Mouse (Mus musculus): Measurements from ENCODE around the gene Fscn2. TPM values are rescaled to one million over a fixed set of nuclear protein-coding genes. Genes with fewer than 3 reads are reported as not detected.
A peak's percentile ranks its signal among the peaks of the same experiment; 100 is the strongest.

Fscn2 gene
- polyA plus RNA-seq, 1 experiment from 2014 or later = 1.1 TPM

DNA sequence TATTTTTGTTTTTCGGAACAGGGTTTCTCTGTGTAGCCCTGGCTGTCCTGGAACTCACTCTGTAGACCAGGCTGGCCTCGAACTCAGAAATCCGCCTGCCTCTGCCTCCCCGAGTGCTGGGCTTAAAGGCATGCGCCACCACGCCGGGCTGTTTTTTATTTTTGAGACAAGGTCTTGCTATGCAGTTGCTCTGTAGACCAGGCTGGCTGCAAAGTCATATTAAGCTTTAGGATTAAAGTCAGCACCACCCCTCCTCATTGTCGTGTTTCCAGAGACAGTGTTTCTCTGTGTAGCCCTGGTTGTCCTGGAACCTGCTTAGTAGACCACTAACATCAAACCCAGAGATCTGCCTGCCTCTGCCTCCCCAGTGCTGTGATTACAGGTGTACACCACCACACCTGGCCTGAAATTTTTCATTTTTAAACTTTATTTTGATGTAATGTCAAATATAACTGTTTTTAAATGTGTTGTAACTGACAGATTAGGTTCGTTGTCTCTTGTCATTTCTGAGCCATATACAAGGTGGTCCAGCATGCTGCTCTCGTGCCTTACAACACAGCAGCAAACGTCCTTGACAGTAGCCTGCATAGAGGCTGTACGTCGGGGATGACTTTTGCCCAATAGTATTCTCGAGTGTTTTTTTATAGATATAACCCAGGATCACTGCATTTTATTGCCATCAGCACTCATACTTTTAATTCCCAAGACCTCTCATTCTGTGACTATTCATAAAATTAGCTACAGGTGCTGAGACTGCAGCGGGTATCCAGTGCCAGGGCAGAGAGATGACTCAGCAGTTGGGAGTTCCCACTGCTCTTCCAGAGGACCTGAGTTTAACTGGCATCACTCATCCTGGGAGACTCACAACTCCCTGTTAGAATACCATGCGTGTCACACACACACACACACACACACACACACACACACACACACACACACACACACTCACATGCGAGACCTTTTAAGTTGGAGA, 6.7 kb upstream of the Fscn2 start:
- no peak overlapping the region for H3K4me3 ChIP-seq (ENCODE audit: low read depth, low read length)
- H3K4me1 ChIP-seq (ENCODE audit: control insufficient read depth, insufficient read depth, low read length) = peaks cover 27% of the 10 kb centered on the region
- no peaks in the 10 kb centered on the region for H3K9me3 ChIP-seq (ENCODE audit: control insufficient read depth, low read length)
- WGBS = 86% methylated on average over 17 of the region's 17 CpGs
- ATAC-seq (ENCODE audit: low read depth) (no peak), DNase-seq (ENCODE audit: low spot score) (no peak)
- no peak overlapping the region for H3K9ac ChIP-seq (ENCODE audit: low read depth, low read length)
- H3K27ac ChIP-seq (replicated peaks; ENCODE audit: low read depth, low read length) = no peak overlapping the region
- no peaks in the 10 kb centered on the region for H3K27me3 ChIP-seq (replicated peaks; ENCODE audit: control insufficient read depth, insufficient read depth, low read length)
- no peak overlapping the region for H3K4me2 ChIP-seq (ENCODE audit: low read depth, low read length)
- no peaks in the 10 kb centered on the region for H3K36me3 ChIP-seq (ENCODE audit: control insufficient read depth, insufficient read depth, low read length)

GRCm38 (mm10) chr11:120355277-120356039, 5.9 kb upstream of the Fscn2 start:
- no peak for DNase-seq (ENCODE audit: low spot score)
- Histone ChIP-seq H3K4me2 (ENCODE audit: low read depth, low read length) (no peak overlapping the region), H3K9me3 (ENCODE audit: control insufficient read depth, low read length) (no peaks in the 10 kb centered on the region), H3K4me1 (ENCODE audit: control insufficient read depth, insufficient read depth, low read length) (peaks cover 27% of the 10 kb centered on the region), H3K36me3 (ENCODE audit: control insufficient read depth, insufficient read depth, low read length) (no peaks in the 10 kb centered on the region), H3K27ac (replicated peaks; ENCODE audit: low read depth, low read length) (no peak overlapping the region), H3K27me3 (replicated peaks; ENCODE audit: control insufficient read depth, insufficient read depth, low read length) (no peaks in the 10 kb centered on the region), H3K4me3 (ENCODE audit: low read depth, low read length) (no peak overlapping the region), H3K9ac (ENCODE audit: low read depth, low read length) (no peak overlapping the region)
- WGBS = 62% methylated on average over 5 of the region's 5 CpGs
- ATAC-seq (ENCODE audit: low read depth) = no peak

GRCm38 (mm10) chr11:120356319-120356840, 5.0 kb upstream of the Fscn2 start:
- ATAC-seq (ENCODE audit: low read depth) = no peak
- Histone ChIP-seq H3K4me1 (ENCODE audit: control insufficient read depth, insufficient read depth, low read length) (peaks cover 24% of the 10 kb centered on the region), H3K4me3 (ENCODE audit: low read depth, low read length) (no peak overlapping the region), H3K9me3 (ENCODE audit: control insufficient read depth, low read length) (no peaks in the 10 kb centered on the region), H3K27ac (replicated peaks; ENCODE audit: low read depth, low read length) (no peak overlapping the region), H3K9ac (ENCODE audit: low read depth, low read length) (no peak overlapping the region), H3K27me3 (replicated peaks; ENCODE audit: control insufficient read depth, insufficient read depth, low read length) (no peaks in the 10 kb centered on the region), H3K4me2 (ENCODE audit: low read depth, low read length) (no peak overlapping the region), H3K36me3 (ENCODE audit: control insufficient read depth, insufficient read depth, low read length) (no peaks in the 10 kb centered on the region)
- WGBS = 86% methylated on average over 15 of the region's 15 CpGs
- no peak for DNase-seq (ENCODE audit: low spot score)

- DNase-seq (ENCODE audit: low spot score) (no peak), ATAC-seq (ENCODE audit: low read depth) (no peak)
- WGBS = 88% methylated on average over 4 of the region's 4 CpGs
- Histone ChIP-seq H3K27ac (replicated peaks; ENCODE audit: low read depth, low read length) (peak overlapping the region; percentile 84; the same call in 1 of the 2 replicates), H3K27me3 (replicated peaks; ENCODE audit: control insufficient read depth, insufficient read depth, low read length) (no peaks in the 10 kb centered on the region), H3K4me3 (ENCODE audit: low read depth, low read length) (no peak overlapping the region), H3K36me3 (ENCODE audit: control insufficient read depth, insufficient read depth, low read length) (no peaks in the 10 kb centered on the region), H3K4me1 (ENCODE audit: control insufficient read depth, insufficient read depth, low read length) (peaks cover 24% of the 10 kb centered on the region), H3K9ac (ENCODE audit: low read depth, low read length) (no peak overlapping the region), H3K4me2 (ENCODE audit: low read depth, low read length) (no peak overlapping the region), H3K9me3 (ENCODE audit: control insufficient read depth, low read length) (no peaks in the 10 kb centered on the region)
These were observed 4.4 kb upstream of the Fscn2 start for GRCm38 (mm10) chr11:120356900-120357299.

DNA sequence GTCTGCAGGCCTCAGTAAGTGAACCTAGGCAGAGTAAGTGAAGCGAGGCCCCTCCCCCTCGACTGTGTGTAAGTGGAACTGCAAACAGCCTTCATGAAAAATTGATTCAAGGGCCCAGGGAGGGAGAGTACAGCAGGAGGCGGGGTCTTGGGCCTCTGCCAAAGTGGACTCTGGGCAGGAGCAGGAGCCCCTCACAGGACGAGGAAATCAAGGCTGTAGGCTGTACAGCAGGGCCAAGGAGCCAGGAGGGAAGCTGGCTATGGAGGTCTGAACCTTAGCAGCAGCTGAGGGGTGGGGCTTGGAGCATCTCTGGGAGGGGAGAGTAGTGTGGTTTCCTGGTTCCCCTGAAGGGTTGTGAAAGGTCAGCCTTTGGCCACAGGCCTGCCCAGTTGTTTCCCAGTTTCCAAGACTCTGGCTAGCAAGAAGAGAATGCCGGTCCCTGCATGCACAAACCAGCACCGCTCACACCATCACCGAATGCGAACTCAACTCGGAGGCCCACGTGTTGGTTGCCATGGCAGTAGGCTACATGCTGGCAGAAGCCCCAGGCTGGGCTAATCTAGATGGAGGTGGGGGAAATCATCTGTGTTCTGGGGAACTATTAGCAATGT, 3.4 kb upstream of the Fscn2 start:
- H3K27me3 ChIP-seq (replicated peaks; ENCODE audit: control insufficient read depth, insufficient read depth, low read length) = no peaks in the 10 kb centered on the region
- no peaks in the 10 kb centered on the region for H3K9me3 ChIP-seq (ENCODE audit: control insufficient read depth, low read length)
- H3K36me3 ChIP-seq (ENCODE audit: control insufficient read depth, insufficient read depth, low read length) = no peaks in the 10 kb centered on the region
- ATAC-seq (ENCODE audit: low read depth) = peak; percentile 83
- peak overlapping the region; percentile 0; the same call in 1 of the 2 replicates for H3K9ac ChIP-seq (ENCODE audit: low read depth, low read length)
- peak overlapping the region; percentile 84 for H3K27ac ChIP-seq (replicated peaks; ENCODE audit: low read depth, low read length)
- H3K4me1 ChIP-seq (ENCODE audit: control insufficient read depth, insufficient read depth, low read length) = peaks cover 20% of the 10 kb centered on the region
- DNase-seq (ENCODE audit: low spot score) = peak; percentile 93
- 6% methylated on average over 10 of the region's 10 CpGs for WGBS
- H3K4me2 ChIP-seq (ENCODE audit: low read depth, low read length) = 0 out of 2 replicates have a peak overlapping the region, but pooled peaks have one; percentile 15
- no peak overlapping the region for H3K4me3 ChIP-seq (ENCODE audit: low read depth, low read length)

GRCm38 (mm10) chr11:120359391-120359790, 1.9 kb upstream of the Fscn2 start:
- Histone ChIP-seq H3K4me3 (ENCODE audit: low read depth, low read length) (no peak overlapping the region), H3K4me1 (ENCODE audit: control insufficient read depth, insufficient read depth, low read length) (peaks cover 14% of the 10 kb centered on the region), H3K27me3 (replicated peaks; ENCODE audit: control insufficient read depth, insufficient read depth, low read length) (no peaks in the 10 kb centered on the region), H3K36me3 (ENCODE audit: control insufficient read depth, insufficient read depth, low read length) (no peaks in the 10 kb centered on the region), H3K9me3 (ENCODE audit: control insufficient read depth, low read length) (no peaks in the 10 kb centered on the region), H3K4me2 (ENCODE audit: low read depth, low read length) (no peak overlapping the region), H3K9ac (ENCODE audit: low read depth, low read length) (no peak overlapping the region), H3K27ac (replicated peaks; ENCODE audit: low read depth, low read length) (no peak overlapping the region; the same call in 1 of the 2 replicates)
- ATAC-seq (ENCODE audit: low read depth) (no peak), DNase-seq (ENCODE audit: low spot score) (no peak)
- 78% methylated on average over 6 of the region's 6 CpGs for WGBS

GRCm38 (mm10) chr11:120360062-120360461, 1.3 kb upstream of the Fscn2 start:
- Histone ChIP-seq H3K36me3 (ENCODE audit: control insufficient read depth, insufficient read depth, low read length) (no peaks in the 10 kb centered on the region), H3K9me3 (ENCODE audit: control insufficient read depth, low read length) (no peaks in the 10 kb centered on the region), H3K27ac (replicated peaks; ENCODE audit: low read depth, low read length) (no peak overlapping the region), H3K4me1 (ENCODE audit: control insufficient read depth, insufficient read depth, low read length) (peaks cover 14% of the 10 kb centered on the region), H3K9ac (ENCODE audit: low read depth, low read length) (no peak overlapping the region), H3K4me3 (ENCODE audit: low read depth, low read length) (no peak overlapping the region), H3K27me3 (replicated peaks; ENCODE audit: control insufficient read depth, insufficient read depth, low read length) (no peaks in the 10 kb centered on the region), H3K4me2 (ENCODE audit: low read depth, low read length) (no peak overlapping the region)
- ATAC-seq (ENCODE audit: low read depth) = no peak
- peak; percentile 64 for DNase-seq (ENCODE audit: low spot score)
- 41% methylated on average over 8 of the region's 8 CpGs for WGBS

DNA sequence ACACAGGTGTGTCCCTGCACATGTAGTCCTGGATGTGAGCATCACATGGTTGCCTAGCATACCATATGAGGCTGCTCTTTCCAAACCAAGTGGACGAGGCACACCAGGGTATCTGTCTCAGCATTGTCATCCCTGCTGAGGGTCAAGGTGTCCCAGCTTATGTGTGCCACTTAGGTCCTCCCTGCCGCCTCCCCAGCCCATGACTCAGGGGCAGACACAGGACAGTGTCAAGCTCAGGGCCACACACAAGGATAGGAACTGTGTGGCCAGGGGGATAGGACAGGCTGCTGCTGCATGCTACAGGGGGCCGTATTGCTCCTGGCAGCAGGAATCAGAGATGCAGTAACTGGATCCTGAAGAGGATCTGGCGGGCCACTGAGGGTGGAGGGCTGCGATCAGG, 579 bp upstream of the Fscn2 start:
- Histone ChIP-seq H3K4me3 (ENCODE audit: low read depth, low read length) (no peak overlapping the region), H3K36me3 (ENCODE audit: control insufficient read depth, insufficient read depth, low read length) (no peaks in the 10 kb centered on the region), H3K27me3 (replicated peaks; ENCODE audit: control insufficient read depth, insufficient read depth, low read length) (no peaks in the 10 kb centered on the region), H3K4me1 (ENCODE audit: control insufficient read depth, insufficient read depth, low read length) (peaks cover 14% of the 10 kb centered on the region), H3K27ac (replicated peaks; ENCODE audit: low read depth, low read length) (no peak overlapping the region), H3K9ac (ENCODE audit: low read depth, low read length) (no peak overlapping the region), H3K9me3 (ENCODE audit: control insufficient read depth, low read length) (no peaks in the 10 kb centered on the region), H3K4me2 (ENCODE audit: low read depth, low read length) (no peak overlapping the region)
- 50% methylated on average over 5 of the region's 5 CpGs for WGBS
- ATAC-seq (ENCODE audit: low read depth) (no peak), DNase-seq (ENCODE audit: low spot score) (no peak)
